Mouse (Mus musculus) megakaryocyte, embryonic 14.5 days (primary cell): ENCODE measurements at regions not wholly inside any gene's neighbourhood (a gene's known extent, or its start where the extent isn't known, plus 50 kb on each side); places are given as distances from the start of the nearest gene placed in this dataset.

Experiments used
- FLI1 ChIP-seq: IDR thresholded peaks from 2 replicates; pipeline ENCODE4 v1.6.1; 2012; ENCODE audit warnings: low read length, inconsistent platforms, mixed read lengths
- GATA1 ChIP-seq: IDR thresholded peaks from 3 replicates; pipeline ENCODE4 v1.6.1; 2012; ENCODE audit warnings: mixed read lengths, low read length, inconsistent platforms, borderline replicate concordance

DNA sequence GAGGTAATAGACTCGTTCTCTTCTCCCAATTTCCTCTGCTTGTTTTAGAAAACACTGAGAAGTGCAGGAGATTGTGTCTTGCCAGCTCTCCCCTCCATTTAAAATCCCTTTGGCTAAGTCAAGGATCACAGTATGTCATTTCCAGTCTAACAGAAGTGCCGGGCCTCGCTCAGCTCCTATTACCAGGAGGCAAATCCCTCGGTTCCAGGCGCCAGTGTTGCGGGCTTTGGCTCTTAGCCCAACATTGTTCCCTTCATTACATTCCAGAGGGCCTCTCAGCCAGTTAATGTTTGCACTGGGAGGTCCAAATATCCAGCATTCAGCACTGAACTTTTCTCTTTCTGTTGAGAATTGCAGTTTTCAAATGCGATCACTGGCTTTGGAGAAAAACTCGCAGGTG is 551.6 kb upstream of the Mgmt start:
- TF ChIP-seq GATA1 (no peak), FLI1 (no peak)
